Mouse (Mus musculus): ENCODE results near the gene Vps13c. TPM values are rescaled to one million over a fixed set of nuclear protein-coding genes. Genes with fewer than 3 reads are reported as not detected.

The Vps13c gene
- polyA plus RNA-seq, 2 experiments = 4.0 to 7.4 TPM

DNA sequence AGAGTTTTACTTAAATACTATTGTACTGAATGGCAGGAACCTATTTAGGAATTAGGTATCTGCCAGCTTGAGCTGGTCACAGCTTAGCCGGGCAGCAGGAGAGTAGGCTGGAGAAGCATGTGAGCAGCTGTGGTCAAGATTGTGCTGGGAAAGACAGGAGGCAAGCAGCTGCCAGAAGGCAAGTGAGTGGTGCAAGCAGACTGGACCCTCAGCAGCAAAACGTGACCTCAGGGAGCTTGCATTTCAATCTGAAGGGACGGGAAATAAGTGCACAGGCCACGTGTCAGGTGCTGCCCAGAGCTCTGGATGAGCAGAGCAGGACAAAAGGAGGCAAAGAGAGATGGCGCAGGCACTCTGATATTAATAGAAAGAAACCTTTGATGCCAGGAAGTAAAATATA is 60.2 kb downstream of the Vps13c start:
- no peak overlapping the region for H3K4me3 ChIP-seq (replicated peaks; ENCODE audit: low read length)
- no peak overlapping the region for H3K4me2 ChIP-seq (replicated peaks; ENCODE audit: low read depth, low read length, severe bottlenecking)
- DNase-seq (ENCODE audit: low spot score) (no peak), ATAC-seq (ENCODE audit: low FRiP score, low read depth) (no peak)
- no peaks in the 10 kb centered on the region for H3K4me1 ChIP-seq (ENCODE audit: control insufficient read depth, insufficient read depth, low read length)
- TF ChIP-seq POLR2A (IDR thresholded peaks at IDR 0.05; ENCODE audit: borderline replicate concordance, extremely low read depth, insufficient read depth, insufficient read length) = no peak
- whole genome bisulfite sequencing = 76% methylated on average over 5 of the region's 5 CpGs
- H3K27me3 ChIP-seq (ENCODE audit: control insufficient read depth, insufficient read depth, low read length) = no peaks in the 10 kb centered on the region
- H3K9ac ChIP-seq (ENCODE audit: low read depth, low read length, severe bottlenecking) = no peak overlapping the region
- peaks cover 36% of the 10 kb centered on the region for H3K36me3 ChIP-seq (ENCODE audit: control insufficient read depth, insufficient read depth, low read length)
- no peak overlapping the region for H3K27ac ChIP-seq (replicated peaks; ENCODE audit: low read depth, low read length)
- no peaks in the 10 kb centered on the region for H3K9me3 ChIP-seq (ENCODE audit: control insufficient read depth, low read length)

DNA sequence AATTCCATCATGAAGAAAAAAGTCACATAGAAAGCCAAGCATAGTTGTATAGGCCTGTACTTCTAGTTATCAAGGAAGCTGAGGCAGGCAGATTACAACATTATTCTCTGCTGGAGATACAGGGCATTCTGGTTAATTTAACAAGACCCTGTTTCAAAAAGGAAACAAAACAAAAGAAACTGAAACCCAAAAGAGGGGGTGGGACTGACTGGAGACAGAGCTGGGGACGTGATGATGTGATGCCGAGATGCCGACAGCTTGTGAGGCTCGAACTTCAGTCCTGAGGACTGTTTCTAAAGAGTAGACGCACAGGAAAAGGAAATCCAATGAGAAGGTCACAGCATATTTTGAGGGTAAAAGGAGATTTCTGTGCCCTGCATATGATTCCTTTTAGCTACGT is 64.2 kb downstream of the Vps13c start:
- no peak for DNase-seq (ENCODE audit: low spot score)
- H3K27me3 ChIP-seq (ENCODE audit: control insufficient read depth, insufficient read depth, low read length) = no peaks in the 10 kb centered on the region
- H3K9ac ChIP-seq (ENCODE audit: low read depth, low read length, severe bottlenecking) = no peak overlapping the region
- no peak overlapping the region for H3K4me3 ChIP-seq (replicated peaks; ENCODE audit: low read length)
- H3K4me1 ChIP-seq (ENCODE audit: control insufficient read depth, insufficient read depth, low read length) = no peaks in the 10 kb centered on the region
- ATAC-seq (ENCODE audit: low FRiP score, low read depth) = no peak
- no peaks in the 10 kb centered on the region for H3K9me3 ChIP-seq (ENCODE audit: control insufficient read depth, low read length)
- no peak for TF ChIP-seq POLR2A (IDR thresholded peaks at IDR 0.05; ENCODE audit: borderline replicate concordance, extremely low read depth, insufficient read depth, insufficient read length)
- no peak overlapping the region for H3K4me2 ChIP-seq (replicated peaks; ENCODE audit: low read depth, low read length, severe bottlenecking)
- WGBS = 89% methylated on average over 6 of the region's 6 CpGs
- H3K36me3 ChIP-seq (ENCODE audit: control insufficient read depth, insufficient read depth, low read length) = peaks cover 57% of the 10 kb centered on the region
- no peak overlapping the region for H3K27ac ChIP-seq (replicated peaks; ENCODE audit: low read depth, low read length)

DNA sequence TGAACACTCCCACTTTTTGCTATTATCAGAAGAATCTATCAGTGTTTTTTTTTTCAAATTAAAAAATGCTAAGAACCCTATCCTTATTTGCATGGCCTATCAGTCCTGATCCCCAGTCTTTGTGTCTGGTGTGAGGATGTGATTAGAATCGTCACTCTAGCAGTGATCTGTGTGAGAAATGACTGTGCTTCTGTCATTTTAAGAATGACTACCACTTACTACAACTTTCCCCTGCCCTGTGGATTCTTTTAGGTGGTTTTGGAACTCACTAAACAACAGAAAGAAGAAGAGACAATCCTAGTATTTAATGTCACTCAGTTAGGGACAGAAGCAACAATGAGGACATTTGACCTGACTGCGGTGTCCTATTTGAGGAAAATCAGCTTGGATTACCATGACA is 65.3 kb downstream of the Vps13c start:
- no peak for ATAC-seq (ENCODE audit: low FRiP score, low read depth)
- H3K27ac ChIP-seq (replicated peaks; ENCODE audit: low read depth, low read length) = no peak overlapping the region
- no peak for DNase-seq (ENCODE audit: low spot score)
- 93% methylated on average over 2 of the region's 2 CpGs for whole genome bisulfite sequencing
- H3K9me3 ChIP-seq (ENCODE audit: control insufficient read depth, low read length) = no peaks in the 10 kb centered on the region
- no peak overlapping the region for H3K9ac ChIP-seq (ENCODE audit: low read depth, low read length, severe bottlenecking)
- H3K36me3 ChIP-seq (ENCODE audit: control insufficient read depth, insufficient read depth, low read length) = peaks cover 68% of the 10 kb centered on the region
- no peak for TF ChIP-seq POLR2A (IDR thresholded peaks at IDR 0.05; ENCODE audit: borderline replicate concordance, extremely low read depth, insufficient read depth, insufficient read length)
- H3K27me3 ChIP-seq (ENCODE audit: control insufficient read depth, insufficient read depth, low read length) = no peaks in the 10 kb centered on the region
- H3K4me1 ChIP-seq (ENCODE audit: control insufficient read depth, insufficient read depth, low read length) = no peaks in the 10 kb centered on the region
- H3K4me3 ChIP-seq (replicated peaks; ENCODE audit: low read length) = no peak overlapping the region
- no peak overlapping the region for H3K4me2 ChIP-seq (replicated peaks; ENCODE audit: low read depth, low read length, severe bottlenecking)

DNA sequence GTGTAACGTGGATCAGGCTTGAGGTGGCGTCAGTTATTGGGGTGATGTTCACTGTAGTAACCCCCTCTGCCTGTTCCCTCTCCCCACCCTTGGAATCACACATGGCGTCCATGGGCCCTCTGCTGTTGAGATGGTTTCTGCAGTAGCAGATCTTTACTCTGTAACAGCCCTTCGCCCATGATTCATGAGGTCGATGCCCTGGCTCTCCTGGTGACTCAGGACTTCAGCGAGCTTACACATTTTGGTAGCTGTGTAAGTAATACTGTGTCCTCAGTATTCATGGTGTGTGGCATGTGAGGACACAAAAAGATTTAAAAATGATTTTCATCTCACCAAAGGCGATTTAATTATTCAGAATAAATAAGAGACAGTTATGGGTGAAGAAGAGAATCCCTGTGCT is 74.5 kb downstream of the Vps13c start:
- no peaks in the 10 kb centered on the region for H3K9me3 ChIP-seq (ENCODE audit: control insufficient read depth, low read length)
- WGBS = 90% methylated on average over 7 of the region's 7 CpGs
- H3K4me2 ChIP-seq (replicated peaks; ENCODE audit: low read depth, low read length, severe bottlenecking) = no peak overlapping the region
- no peak overlapping the region for H3K9ac ChIP-seq (ENCODE audit: low read depth, low read length, severe bottlenecking)
- H3K4me3 ChIP-seq (replicated peaks; ENCODE audit: low read length) = no peak overlapping the region
- no peaks in the 10 kb centered on the region for H3K27me3 ChIP-seq (ENCODE audit: control insufficient read depth, insufficient read depth, low read length)
- no peaks in the 10 kb centered on the region for H3K4me1 ChIP-seq (ENCODE audit: control insufficient read depth, insufficient read depth, low read length)
- H3K27ac ChIP-seq (replicated peaks; ENCODE audit: low read depth, low read length) = no peak overlapping the region
- no peak for TF ChIP-seq POLR2A (IDR thresholded peaks at IDR 0.05; ENCODE audit: borderline replicate concordance, extremely low read depth, insufficient read depth, insufficient read length)
- ATAC-seq (ENCODE audit: low FRiP score, low read depth) (no peak), DNase-seq (ENCODE audit: low spot score) (no peak)
- peaks cover 41% of the 10 kb centered on the region for H3K36me3 ChIP-seq (ENCODE audit: control insufficient read depth, insufficient read depth, low read length)

DNA sequence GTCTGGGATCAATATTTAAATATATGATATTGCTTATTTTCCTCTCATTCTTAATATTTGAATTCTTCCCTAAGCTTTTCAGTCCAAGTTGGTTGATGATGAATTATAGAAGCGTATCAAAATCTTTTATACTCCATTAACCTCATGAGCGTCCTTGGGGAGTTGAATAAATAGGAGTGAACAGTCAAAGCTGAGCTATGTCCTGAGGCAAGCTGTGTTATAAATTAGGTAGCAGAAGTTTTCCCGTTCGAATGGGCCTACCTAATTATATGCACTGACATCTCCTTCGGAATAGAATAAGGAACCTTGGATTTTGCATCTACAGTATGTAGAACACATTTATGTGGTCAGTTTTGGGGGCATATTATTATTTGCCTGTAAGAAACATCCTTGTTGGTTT is 82.2 kb downstream of the Vps13c start:
- no peak overlapping the region for H3K27ac ChIP-seq (replicated peaks; ENCODE audit: low read depth, low read length)
- no peak overlapping the region for H3K9ac ChIP-seq (ENCODE audit: low read depth, low read length, severe bottlenecking)
- TF ChIP-seq POLR2A (IDR thresholded peaks at IDR 0.05; ENCODE audit: borderline replicate concordance, extremely low read depth, insufficient read depth, insufficient read length) = no peak
- WGBS = 77% methylated on average over 5 of the region's 5 CpGs
- peaks cover 29% of the 10 kb centered on the region for H3K36me3 ChIP-seq (ENCODE audit: control insufficient read depth, insufficient read depth, low read length)
- H3K4me1 ChIP-seq (ENCODE audit: control insufficient read depth, insufficient read depth, low read length) = no peaks in the 10 kb centered on the region
- no peaks in the 10 kb centered on the region for H3K27me3 ChIP-seq (ENCODE audit: control insufficient read depth, insufficient read depth, low read length)
- DNase-seq (ENCODE audit: low spot score) (no peak), ATAC-seq (ENCODE audit: low FRiP score, low read depth) (no peak)
- no peak overlapping the region for H3K4me2 ChIP-seq (replicated peaks; ENCODE audit: low read depth, low read length, severe bottlenecking)
- no peak overlapping the region for H3K4me3 ChIP-seq (replicated peaks; ENCODE audit: low read length)
- no peaks in the 10 kb centered on the region for H3K9me3 ChIP-seq (ENCODE audit: control insufficient read depth, low read length)

DNA sequence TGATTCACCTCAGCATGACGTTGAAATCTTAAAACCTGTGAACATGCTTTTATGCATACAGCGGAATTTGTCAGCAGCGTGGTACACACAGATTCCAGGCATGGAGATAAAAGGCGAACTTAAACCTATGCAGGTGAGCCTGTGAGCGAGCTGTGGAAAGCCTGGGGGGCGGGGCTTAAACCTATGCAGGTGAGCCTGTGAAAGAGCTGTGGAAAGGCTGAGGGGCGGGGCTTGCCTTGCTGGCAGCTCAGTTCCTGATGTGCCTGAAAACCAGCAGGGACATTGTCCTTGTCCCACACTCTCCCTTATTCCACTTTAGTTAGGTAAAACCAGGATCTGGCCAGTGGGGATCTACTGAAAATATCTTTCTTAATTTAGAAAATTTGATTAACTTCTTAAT is 90.4 kb downstream of the Vps13c start:
- WGBS = 64% methylated on average over 7 of the region's 7 CpGs
- Histone ChIP-seq H3K4me3 (replicated peaks; ENCODE audit: low read length) (no peak overlapping the region), H3K4me2 (replicated peaks; ENCODE audit: low read depth, low read length, severe bottlenecking) (no peak overlapping the region), H3K9ac (ENCODE audit: low read depth, low read length, severe bottlenecking) (no peak overlapping the region), H3K36me3 (ENCODE audit: control insufficient read depth, insufficient read depth, low read length) (peaks cover 43% of the 10 kb centered on the region), H3K4me1 (ENCODE audit: control insufficient read depth, insufficient read depth, low read length) (no peaks in the 10 kb centered on the region), H3K27me3 (ENCODE audit: control insufficient read depth, insufficient read depth, low read length) (no peaks in the 10 kb centered on the region), H3K9me3 (ENCODE audit: control insufficient read depth, low read length) (no peaks in the 10 kb centered on the region), H3K27ac (replicated peaks; ENCODE audit: low read depth, low read length) (no peak overlapping the region)
- ATAC-seq (ENCODE audit: low FRiP score, low read depth) (no peak), DNase-seq (ENCODE audit: low spot score) (peak; percentile 19)
- TF ChIP-seq POLR2A (IDR thresholded peaks at IDR 0.05; ENCODE audit: borderline replicate concordance, extremely low read depth, insufficient read depth, insufficient read length) = no peak
